Mouse (Mus musculus) olfactory bulb, adult 2 months (tissue): Measurements from ENCODE around the gene Slc16a10. TPM values are rescaled to one million over a fixed set of nuclear protein-coding genes. Genes with fewer than 3 reads are reported as not detected.

Source experiments
- H3K27ac ChIP-seq: fragments of 200-500 bp; 2 replicates; pipeline ENCODE4 v1.5.1; 2012; ENCODE audit warnings: low read depth, low read length; ENCODE audit not compliant: insufficient read depth
- H3K4me1 ChIP-seq: fragments of 200-500 bp; 2 replicates; pipeline ENCODE4 v1.6.1; 2012; ENCODE audit warnings: low read length; ENCODE audit not compliant: control insufficient read depth, insufficient read depth
- H3K4me3 ChIP-seq: fragments of 200-500 bp; 2 replicates; pipeline ENCODE4 v1.5.1; 2012; ENCODE audit warnings: mild to moderate bottlenecking, low read depth, low read length, moderate library complexity; ENCODE audit not compliant: insufficient read depth
- CTCF ChIP-seq: fragments of 200-500 bp; IDR thresholded peaks from 2 replicates; pipeline ENCODE4 v1.5.1; 2012; ENCODE audit warnings: low read depth, mild to moderate bottlenecking, low read length, moderate library complexity; ENCODE audit not compliant: insufficient read depth
- POLR2A ChIP-seq: fragments of 200-500 bp; IDR thresholded peaks from 2 replicates; pipeline ENCODE4 v1.6.1; 2012; ENCODE audit warnings: mild to moderate bottlenecking, low read depth, low read length, moderate library complexity; ENCODE audit not compliant: insufficient read depth
- WGBS: fragments of 180-500 bp; shearing (Covaris S2); methylation state at CpG from one replicate; pipeline ENCODE4 v1.1.7; 2018; 5-methylcytosine and 5-hydroxymethylcytosine counted together
- polyA plus RNA-seq: library from polyadenylated mRNA; stranded (reverse); fragments of >200 nt; gene quantifications from 2 replicates; pipeline ENCODE4 v1.2.4, GENCODE M21; 2012; ENCODE audit warnings: low replicate concordance; ENCODE audit not compliant: missing spikeins, insufficient read depth, insufficient read length

The Slc16a10 gene
- polyA plus RNA-seq, 1 experiment = not detected

GRCm38 (mm10) chr10:40102986-40103385 lies 39.1 kb downstream of the Slc16a10 start:
- no peak overlapping the region for H3K4me3 ChIP-seq
- 67% methylated on average over 8 of the region's 8 CpGs for WGBS
- H3K27ac ChIP-seq = no peak overlapping the region
- TF ChIP-seq POLR2A = no peak
- no peak for TF ChIP-seq CTCF
- H3K4me1 ChIP-seq = no peaks in the 10 kb centered on the region

GRCm38 (mm10) chr10:40102166-40102565 lies 39.9 kb downstream of the Slc16a10 start:
- H3K4me1 ChIP-seq = peaks cover 5% of the 10 kb centered on the region
- H3K27ac ChIP-seq = no peak overlapping the region
- H3K4me3 ChIP-seq = no peak overlapping the region
- WGBS = 74% methylated on average over 3 of the region's 3 CpGs
- TF ChIP-seq POLR2A (no peak), CTCF (no peak)

GRCm38 (mm10) chr10:40098441-40098840 lies 43.6 kb downstream of the Slc16a10 start:
- no peak for TF ChIP-seq CTCF
- no peak for TF ChIP-seq POLR2A
- no peak overlapping the region for H3K27ac ChIP-seq
- 63% methylated on average over 1 of the region's 1 CpGs for WGBS
- no peak overlapping the region for H3K4me3 ChIP-seq
- H3K4me1 ChIP-seq = peaks cover 5% of the 10 kb centered on the region

- 86% methylated on average over 4 of the region's 4 CpGs for WGBS
- peaks cover 5% of the 10 kb centered on the region for H3K4me1 ChIP-seq
- H3K27ac ChIP-seq = no peak overlapping the region
- no peak overlapping the region for H3K4me3 ChIP-seq
- TF ChIP-seq CTCF (no peak), POLR2A (no peak)
Observed at GRCm38 (mm10) chr10:40097519-40097918, 44.5 kb downstream of the Slc16a10 start.

- Histone ChIP-seq H3K4me1 (peaks cover 5% of the 10 kb centered on the region), H3K27ac (no peak overlapping the region), H3K4me3 (no peak overlapping the region)
- WGBS = 53% methylated on average over 2 of the region's 2 CpGs
- TF ChIP-seq POLR2A (no peak), CTCF (no peak)
Observed at GRCm38 (mm10) chr10:40094752-40095151, 47.3 kb downstream of the Slc16a10 start.

GRCm38 (mm10) chr10:40093526-40093925 lies 48.5 kb downstream of the Slc16a10 start:
- no peak for TF ChIP-seq CTCF
- no peak for TF ChIP-seq POLR2A
- Histone ChIP-seq H3K4me3 (no peak overlapping the region), H3K27ac (no peak overlapping the region), H3K4me1 (peaks cover 5% of the 10 kb centered on the region)

GRCm38 (mm10) chr10:40091455-40091854 lies 50.6 kb downstream of the Slc16a10 start:
- no peak for TF ChIP-seq POLR2A
- TF ChIP-seq CTCF = no peak
- 94% methylated on average over 2 of the region's 2 CpGs for WGBS
- no peak overlapping the region for H3K4me3 ChIP-seq
- H3K27ac ChIP-seq = no peak overlapping the region
- H3K4me1 ChIP-seq = no peaks in the 10 kb centered on the region

- no peak overlapping the region for H3K4me3 ChIP-seq
- WGBS = 82% methylated on average over 11 of the region's 11 CpGs
- TF ChIP-seq CTCF (no peak), POLR2A (no peak)
- H3K4me1 ChIP-seq = no peaks in the 10 kb centered on the region
- no peak overlapping the region for H3K27ac ChIP-seq
Observed at GRCm38 (mm10) chr10:40090504-40091428, 51.3 kb downstream of the Slc16a10 start.

- TF ChIP-seq CTCF (no peak), POLR2A (no peak)
- no peak overlapping the region for H3K4me3 ChIP-seq
- 68% methylated on average over 12 of the region's 12 CpGs for WGBS
- H3K4me1 ChIP-seq = peaks cover 17% of the 10 kb centered on the region
- H3K27ac ChIP-seq = 0 out of 2 replicates have a peak overlapping the region, but pooled peaks have one; percentile 8
Observed at GRCm38 (mm10) chr10:40084332-40085093, 57.5 kb downstream of the Slc16a10 start.
